Mouse (Mus musculus) CD4-positive, CD25-positive, alpha-beta regulatory T cell, adult 4 months (primary cell): ENCODE results near the gene Stt3b. TPM values are rescaled to one million over a fixed set of nuclear protein-coding genes. Genes with fewer than 3 reads are reported as not detected.

ENCODE experiments used
- ATAC-seq: one replicate; pipeline ENCODE4 v1.8.0; 2017
- polyA plus RNA-seq, 2 experiments: library from polyadenylated mRNA; unstranded; fragments of 100-300 nt; shearing (Covaris generic); gene quantifications; one replicate each; pipeline ENCODE4 v1.2.1; 2017

Gene Stt3b
- 10 to 100 TPM in 1 of 2 experiments, 1 to 10 TPM in 1; 7.3 to 15.2 TPM for polyA plus RNA-seq

GRCm38 (mm10) chr9:115310346-115311222, at the start of gene Stt3b:
Stt3b (minus strand) TSS chr9:115310421.
- peak; percentile 91 for ATAC-seq

DNA sequence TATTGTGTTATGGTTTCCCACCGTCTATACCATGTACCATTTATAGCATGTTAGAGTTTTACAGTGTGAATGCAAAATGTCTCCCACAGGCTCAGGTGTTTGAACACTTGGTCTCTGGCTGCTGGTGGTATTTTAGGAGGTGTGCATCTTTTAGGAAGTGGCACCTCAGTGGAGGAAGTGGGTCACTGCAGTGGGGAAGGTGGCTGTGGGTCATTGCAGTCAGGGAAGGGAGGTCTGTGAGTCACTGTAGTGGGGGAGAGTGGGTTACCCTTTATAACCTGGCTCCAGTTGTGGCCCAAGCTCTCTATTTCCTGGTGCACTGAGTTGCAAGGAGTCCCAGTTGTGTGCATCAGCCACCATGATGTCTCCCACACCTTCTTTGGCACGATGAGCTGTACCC, 48.2 kb upstream of the Stt3b start:
- no peak for ATAC-seq

GRCm38 (mm10) chr9:115357996-115358395, 47.8 kb upstream of the Stt3b start:
- ATAC-seq = no peak

GRCm38 (mm10) chr9:115356731-115357458, 46.7 kb upstream of the Stt3b start:
- ATAC-seq = no peak

- no peak for ATAC-seq
Observed at GRCm38 (mm10) chr9:115355972-115356371, 45.8 kb upstream of the Stt3b start.

DNA sequence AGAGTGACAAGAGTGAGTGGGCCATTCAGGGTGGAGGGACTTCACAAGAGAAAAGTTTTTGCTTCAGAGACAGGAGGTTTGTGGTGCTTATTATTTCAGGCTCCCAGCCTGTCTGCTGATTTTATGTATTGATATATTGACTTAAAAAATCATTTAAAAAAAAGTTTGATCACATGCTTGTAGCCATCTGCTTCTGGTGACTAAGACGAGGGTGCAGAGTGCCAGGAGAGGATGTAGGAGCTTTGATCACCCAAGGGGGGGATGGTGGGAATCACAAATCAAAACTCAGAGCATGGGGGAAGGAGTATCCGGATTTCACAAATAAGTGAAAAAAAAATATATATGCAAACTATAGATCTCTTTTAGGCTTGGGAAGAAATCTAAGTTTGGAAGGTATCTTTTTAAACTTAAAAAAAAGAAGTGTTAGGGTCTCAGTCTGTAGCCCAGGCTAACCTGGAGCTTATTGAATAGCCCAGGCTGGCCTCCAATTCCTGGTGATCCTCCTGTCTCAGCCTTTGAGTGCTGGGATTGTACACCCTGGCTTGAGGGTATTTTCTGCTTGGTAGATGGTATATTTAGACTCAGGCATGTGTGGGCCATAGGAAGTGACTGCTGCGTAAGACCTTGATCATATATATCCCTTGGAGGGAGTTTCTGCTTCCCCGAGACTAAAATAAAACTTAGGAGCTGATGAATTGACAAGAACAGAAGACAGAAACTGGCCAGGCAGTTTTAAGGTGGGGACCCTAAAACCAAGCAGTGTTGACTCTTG, 39.7 kb upstream of the Stt3b start:
- ATAC-seq = no peak

DNA sequence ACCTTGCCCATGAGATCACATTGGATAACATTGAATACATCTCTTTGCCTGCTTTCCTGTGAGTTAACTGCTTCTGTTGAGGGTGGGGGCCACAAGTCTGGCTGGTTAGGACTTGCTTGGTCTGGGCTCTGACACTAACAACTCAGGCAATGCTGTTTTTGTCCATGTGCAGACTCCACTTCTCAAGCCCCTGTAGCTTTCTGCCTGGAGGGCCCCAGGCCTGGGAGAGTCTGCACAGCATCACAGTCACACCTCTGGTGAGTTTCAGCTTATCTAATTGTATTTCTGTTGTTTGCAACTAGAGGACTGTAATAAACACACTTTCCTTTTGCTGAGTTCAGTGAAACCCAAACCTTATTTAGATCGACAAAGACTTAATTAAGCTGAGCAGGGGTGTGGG, 38.9 kb upstream of the Stt3b start:
- no peak for ATAC-seq

DNA sequence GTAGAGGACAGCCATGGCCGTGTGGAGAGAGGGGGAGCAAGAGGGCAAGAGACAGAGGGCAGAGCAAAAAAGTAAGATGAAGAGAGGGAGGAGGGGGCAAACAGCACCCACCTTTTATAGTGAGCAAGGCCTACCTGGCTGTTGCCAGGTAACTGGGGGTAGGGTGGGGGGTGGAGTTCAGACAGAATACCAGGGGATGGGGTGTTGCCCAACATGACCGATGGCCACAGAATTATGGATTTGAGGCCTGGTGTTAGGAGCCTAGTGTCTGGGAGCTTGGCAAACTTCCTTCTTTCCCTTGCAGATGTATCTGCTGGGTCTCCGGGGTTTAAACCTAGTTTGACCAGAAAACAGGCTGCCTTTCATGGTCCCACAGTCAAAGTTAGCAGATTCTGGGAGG, 34.7 kb upstream of the Stt3b start:
- no peak for ATAC-seq

DNA sequence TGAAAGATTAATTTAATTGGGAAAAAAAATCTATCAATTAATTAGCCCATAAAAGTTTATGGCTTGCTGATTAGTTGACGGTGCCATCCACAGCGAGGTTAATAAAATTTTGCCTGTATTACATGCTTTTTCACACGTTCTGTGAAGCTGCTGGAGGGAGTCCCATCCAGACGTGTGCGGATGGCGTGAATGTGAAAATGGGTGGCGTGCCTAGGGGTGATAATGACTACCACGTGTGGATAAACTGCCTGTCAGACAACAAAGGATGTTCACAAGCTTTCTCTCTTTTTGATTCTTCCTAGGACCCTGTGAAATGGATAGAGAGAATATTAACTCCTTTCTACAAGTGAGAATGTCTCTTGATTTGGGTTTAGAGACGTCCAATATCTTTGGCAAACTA, 31.4 kb upstream of the Stt3b start:
- no peak for ATAC-seq

DNA sequence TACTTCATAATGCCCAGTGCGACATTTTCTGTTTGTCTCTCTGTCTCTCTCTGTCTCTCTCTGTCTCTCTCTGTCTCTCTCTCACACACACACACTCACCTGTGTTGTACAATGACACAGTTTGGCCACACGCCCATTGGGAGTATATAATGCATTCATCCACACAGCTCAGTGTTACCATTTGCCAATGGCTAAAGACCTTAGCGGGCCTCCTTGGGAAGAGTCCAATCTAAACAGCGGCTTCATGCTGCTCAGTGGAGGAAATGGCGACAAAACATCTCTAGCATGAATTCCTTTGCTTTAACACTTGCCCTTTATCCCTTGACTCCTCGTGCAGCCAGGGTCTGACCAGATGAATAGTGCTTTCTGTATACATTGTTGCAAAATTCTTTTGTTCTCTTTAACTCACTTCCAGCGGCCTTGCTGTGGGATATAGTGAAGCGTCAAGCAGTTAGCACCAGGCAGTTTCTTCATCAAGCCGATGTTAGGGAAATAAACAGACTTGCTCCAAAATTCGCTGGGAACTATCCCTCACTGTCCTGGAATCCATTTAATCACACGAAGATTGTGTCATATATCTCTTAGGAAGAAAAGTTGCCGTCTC, 30.1 kb upstream of the Stt3b start:
- ATAC-seq = no peak

- ATAC-seq = no peak
Observed at GRCm38 (mm10) chr9:115338816-115339215, 28.6 kb upstream of the Stt3b start.

- ATAC-seq = no peak
Observed at GRCm38 (mm10) chr9:115333016-115333415, 22.8 kb upstream of the Stt3b start.

DNA sequence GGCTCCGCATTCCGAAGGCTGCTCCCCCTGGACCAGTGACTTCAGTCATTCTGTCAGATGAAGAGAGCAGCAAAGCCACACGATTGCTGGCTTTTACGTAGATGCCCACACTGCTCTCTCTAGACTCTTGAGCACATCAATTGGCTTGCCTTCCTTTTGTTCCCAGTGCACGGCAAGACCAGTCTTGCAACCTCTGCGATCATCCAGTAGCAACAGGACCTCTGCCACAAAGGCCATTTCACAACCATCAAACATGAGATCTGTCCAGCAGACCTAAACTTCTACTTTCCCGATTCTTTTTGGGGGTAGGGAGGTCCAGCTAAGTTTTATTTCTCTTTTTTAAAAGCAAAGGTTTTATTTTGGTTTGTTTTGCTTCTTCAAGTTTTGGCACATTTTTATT, 22.1 kb upstream of the Stt3b start:
- ATAC-seq = no peak

GRCm38 (mm10) chr9:115330861-115331476, 20.7 kb upstream of the Stt3b start:
- peak; percentile 41 for ATAC-seq

GRCm38 (mm10) chr9:115326533-115326890, 16.3 kb upstream of the Stt3b start:
- ATAC-seq = no peak

- no peak for ATAC-seq
Observed at GRCm38 (mm10) chr9:115325831-115326532, 15.8 kb upstream of the Stt3b start.

DNA sequence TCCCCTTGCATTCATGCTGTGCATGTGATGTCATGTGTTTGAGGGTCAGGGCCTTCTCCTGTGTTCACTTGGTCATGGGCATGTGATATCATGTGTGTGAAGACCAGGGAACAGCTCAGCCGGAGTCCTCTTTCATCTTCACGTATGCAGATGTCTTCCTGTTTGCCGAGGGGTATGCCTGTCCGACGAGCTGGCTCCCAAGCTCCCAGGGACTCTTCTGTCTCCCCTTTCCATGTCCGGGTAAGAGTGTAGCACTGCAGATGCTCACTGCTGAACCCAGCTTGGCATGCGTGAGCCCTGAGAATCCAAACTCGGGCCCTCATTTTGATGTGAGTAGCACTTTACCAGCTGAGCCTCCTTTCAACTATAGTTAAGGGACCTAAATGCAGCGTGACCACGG, 13.4 kb upstream of the Stt3b start:
- ATAC-seq = no peak

DNA sequence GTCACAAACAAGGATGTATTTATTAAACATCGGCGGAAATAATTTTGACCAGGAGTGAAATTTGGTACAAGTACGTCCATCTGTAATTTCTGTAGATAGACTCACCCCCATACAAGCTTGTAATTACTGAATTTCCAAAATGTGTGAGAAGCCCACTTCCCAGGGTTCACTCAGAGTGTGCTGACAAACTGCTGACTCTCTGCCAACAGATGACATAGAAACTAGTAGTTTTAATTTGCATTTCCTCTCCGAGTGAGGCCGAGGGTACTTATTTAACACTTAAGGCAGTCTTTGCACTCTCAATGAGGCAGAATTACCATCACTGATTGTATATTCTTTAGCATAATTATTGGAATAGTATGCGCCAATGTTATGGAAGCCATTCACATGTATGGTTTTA, 12.2 kb upstream of the Stt3b start:
- ATAC-seq = no peak

DNA sequence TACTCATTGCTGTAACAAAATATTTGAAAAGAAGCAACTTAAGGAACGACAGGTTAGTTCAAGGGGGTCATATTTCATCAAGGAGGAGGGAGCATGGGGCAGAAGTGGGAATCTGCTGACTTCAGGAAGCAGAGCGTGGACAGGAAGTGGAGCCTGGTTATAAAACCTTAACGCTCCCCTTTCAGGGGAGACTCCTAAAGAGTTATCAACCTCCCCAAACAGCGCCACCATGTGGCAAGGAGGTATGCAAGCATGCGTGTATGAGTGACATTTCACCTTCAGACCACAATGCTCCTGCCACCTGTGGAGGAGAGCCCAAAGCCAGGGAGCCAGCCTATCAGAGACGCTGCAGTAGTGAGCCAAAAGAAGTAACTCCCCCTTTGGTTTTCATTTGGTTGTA, 10.8 kb upstream of the Stt3b start:
- ATAC-seq = no peak

DNA sequence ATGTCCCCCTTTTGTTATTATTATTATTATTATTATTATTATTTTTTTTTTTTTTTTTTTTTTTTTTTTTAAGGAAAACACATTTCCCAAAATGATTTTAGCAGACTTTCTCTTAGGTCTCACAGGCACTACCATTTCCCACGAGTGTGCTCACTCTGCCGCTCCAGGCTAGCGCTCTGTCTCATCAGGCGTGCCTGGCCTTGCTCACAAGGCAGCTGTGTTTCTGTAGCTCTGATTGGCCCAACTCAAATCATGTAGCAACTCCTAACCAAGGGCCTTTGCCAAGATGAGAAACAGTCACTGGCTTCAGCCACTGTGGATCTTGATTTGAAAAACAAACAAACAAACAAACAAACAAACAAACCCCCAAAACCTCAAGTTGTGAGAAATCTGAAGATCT, 9.9 kb upstream of the Stt3b start:
- no peak for ATAC-seq

DNA sequence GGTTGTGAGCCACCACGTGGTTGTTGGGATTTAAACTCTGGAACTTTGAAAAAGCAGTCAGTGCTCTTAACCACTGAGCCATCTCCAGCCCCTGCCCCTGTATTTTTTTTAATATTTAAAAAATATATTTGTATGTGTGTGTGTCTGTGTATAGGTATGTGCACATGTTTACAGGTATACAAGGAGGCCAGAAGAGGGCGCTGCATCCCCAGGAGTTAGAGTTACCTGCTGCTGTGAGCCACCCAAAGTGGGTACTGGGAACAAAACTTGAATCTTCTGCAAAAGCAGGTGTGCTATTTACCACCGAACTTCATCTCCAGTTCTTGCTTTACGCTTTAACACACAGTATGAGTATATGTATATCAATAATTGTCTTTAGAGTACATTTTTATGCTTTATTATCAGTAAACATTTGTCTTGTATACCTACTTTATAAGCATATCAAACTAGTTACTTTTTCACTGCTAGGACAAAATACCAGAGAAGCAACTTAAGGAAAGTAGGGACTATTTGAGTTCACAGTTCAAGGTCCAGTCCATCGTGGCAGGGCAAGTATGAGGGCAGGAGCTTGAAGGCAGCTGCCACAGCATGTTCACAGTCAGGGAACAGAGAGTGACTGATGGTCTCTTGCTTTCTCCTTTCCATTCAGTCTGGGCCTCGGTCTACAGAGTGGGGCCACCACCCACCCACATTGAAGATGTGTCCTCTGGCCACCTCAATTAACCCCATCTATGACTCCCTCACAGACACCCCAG, 8.6 kb upstream of the Stt3b start:
- no peak for ATAC-seq
